Mouse (Mus musculus) layer of hippocampus, adult 6 months (tissue): Measurements from ENCODE around the gene Mup20. TPM values are rescaled to one million over a fixed set of nuclear protein-coding genes. Genes with fewer than 3 reads are reported as not detected.

ENCODE experiments used
- long read RNA-seq, 2 experiments: library from polyadenylated mRNA; unstranded; transcript quantifications; one replicate each; pipeline ENCODE4 v2.0.0; 2019 to 2020
- polyA plus RNA-seq: library from polyadenylated mRNA; unstranded; fragments of <200 nt; fragmentation: Nextera tagmentation; gene quantifications from 2 replicates; pipeline ENCODE4 v1.2.3, GENCODE M21; 2021

Gene Mup20
- not detected in 2 replicates for polyA plus RNA-seq
- long read RNA-seq, experiment 1 = 0 reads
- long read RNA-seq, experiment 2 = 0 reads

DNA sequence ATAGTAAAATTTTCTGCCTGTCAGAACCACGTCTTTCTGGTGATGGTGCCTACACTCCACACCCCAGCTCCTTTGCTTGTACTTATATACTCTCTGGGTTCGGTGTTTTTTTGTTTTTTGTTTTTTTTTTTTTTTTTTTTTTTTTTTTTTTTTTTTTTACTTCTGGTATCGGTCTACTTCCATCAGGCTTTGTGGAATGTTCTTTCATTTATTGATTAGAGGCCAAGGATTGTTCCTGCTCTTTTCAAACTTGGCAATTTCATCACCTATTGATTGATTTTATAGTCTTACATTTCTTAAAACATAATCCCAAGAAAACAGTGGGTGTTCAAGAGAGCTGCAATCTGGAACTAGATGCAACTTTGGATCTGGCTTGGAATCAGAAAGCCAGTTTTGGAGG, at the start of gene Mup20:
Gene Mup20 (minus strand): TSS at position 101 of the 400 bp plus-strand sequence.

DNA sequence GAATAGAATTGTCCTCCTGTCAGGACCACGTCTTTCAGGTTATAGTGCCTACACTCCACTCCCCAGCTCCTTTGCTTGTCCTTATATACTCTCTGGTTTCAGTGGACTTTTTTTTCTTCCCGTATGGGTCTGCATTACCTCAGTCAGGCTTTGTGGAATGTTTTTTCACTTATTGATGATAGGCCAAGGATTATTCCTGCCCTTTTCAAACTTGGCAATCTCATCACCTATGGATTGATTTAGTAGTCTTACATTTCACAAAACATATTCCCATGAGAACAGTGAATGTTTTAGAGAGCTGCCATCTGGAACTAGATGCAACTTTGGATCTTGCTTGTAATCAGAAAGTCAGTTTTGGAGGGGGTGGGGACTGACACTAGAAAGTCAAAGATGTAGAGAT, 33.3 kb upstream of the Mup20 start, which contains the start of gene Mup3:
Gene Mup3 (minus strand): TSS at position 102 of the 400 bp plus-strand sequence.

Other genes starting within 250 kb of the Mup20 start
- 0.41 TPM in 1 of 2 replicates, not detected in the other for gene Mup5, start 218.9 kb downstream of the Mup20 start, polyA plus RNA-seq
- not detected in 2 replicates for gene Mup3, start 33.2 kb upstream of the Mup20 start, polyA plus RNA-seq
- not detected in 2 replicates for gene Mup21, start 96.7 kb upstream of the Mup20 start, polyA plus RNA-seq
- gene Zfp37, start 176.9 kb upstream of the Mup20 start, polyA plus RNA-seq = 13.7 and 14.5 TPM in 2 replicates
- 7.0 and 7.4 TPM in 2 replicates for gene Slc31a2, start 208.4 kb upstream of the Mup20 start, polyA plus RNA-seq